Mouse (Mus musculus) limb, embryonic 14.5 days (tissue): ENCODE results near the gene Ntn1. TPM values are rescaled to one million over a fixed set of nuclear protein-coding genes. Genes with fewer than 3 reads are reported as not detected.

ENCODE experiments used
- ATAC-seq: fragments of 200-750 bp; cut with Nextera tagmentation; 2 replicates; pipeline ENCODE4 v1.8.0; 2017; ENCODE audit warnings: low read depth, moderate number of reproducible peaks, moderate TSS enrichment; ENCODE audit not compliant: low FRiP score
- DNase-seq: peaks from one replicate; pipeline ENCODE4 v3.0.0-alpha.2; 2015; ENCODE audit warnings: low spot score
- H3K27ac ChIP-seq: fragments of 300-500 bp; sonication (generic); replicated peaks from 2 replicates; pipeline ENCODE4 v1.5.1; 2014; ENCODE audit warnings: low read depth, mild to moderate bottlenecking, low read length, moderate library complexity, mixed read lengths
- H3K27me3 ChIP-seq: fragments of 300-500 bp; sonication (generic); 2 replicates; pipeline ENCODE4 v1.6.1; 2014; ENCODE audit warnings: low read length, mixed read lengths; ENCODE audit not compliant: control insufficient read depth, insufficient read depth
- H3K36me3 ChIP-seq: fragments of 300-500 bp; sonication (generic); 2 replicates; pipeline ENCODE4 v1.6.1; 2014; ENCODE audit warnings: mild to moderate bottlenecking, low read length, moderate library complexity, mixed read lengths; ENCODE audit not compliant: control insufficient read depth, insufficient read depth
- H3K4me1 ChIP-seq: fragments of 300-500 bp; sonication (generic); 2 replicates; pipeline ENCODE4 v1.6.1; 2014; ENCODE audit warnings: antibody characterized with exemption, low read length, mixed read lengths; ENCODE audit not compliant: control insufficient read depth, insufficient read depth
- H3K4me2 ChIP-seq: fragments of 300-500 bp; sonication (generic); replicated peaks from 2 replicates; pipeline ENCODE4 v1.6.1; 2014; ENCODE audit warnings: low read depth, mild to moderate bottlenecking, low read length, moderate library complexity; ENCODE audit not compliant: severe bottlenecking
- H3K4me3 ChIP-seq: fragments of 300-500 bp; sonication (generic); replicated peaks from 2 replicates; pipeline ENCODE4 v1.5.1; 2014; ENCODE audit warnings: low read length
- H3K9ac ChIP-seq: fragments of 300-500 bp; sonication (generic); 2 replicates; pipeline ENCODE4 v1.6.1; 2014; ENCODE audit warnings: mild to moderate bottlenecking, low read depth, low read length, moderate library complexity; ENCODE audit not compliant: severe bottlenecking
- H3K9me3 ChIP-seq: fragments of 300-500 bp; sonication (generic); 2 replicates; pipeline ENCODE4 v1.6.1; 2016; ENCODE audit warnings: low read length; ENCODE audit not compliant: control insufficient read depth
- POLR2A ChIP-seq: fragments of 200-500 bp; IDR thresholded peaks from 2 replicates; pipeline ENCODE4 v1.8.0; 2012; ENCODE audit warnings: inconsistent platforms, mild to moderate bottlenecking, moderate library complexity, borderline replicate concordance; ENCODE audit not compliant: insufficient read depth, insufficient read length; ENCODE audit errors: extremely low read depth
- WGBS: fragments of 180-500 bp; shearing (Covaris S2); extraction: QIAGEN DNeasy Blood & Tissue Kit; methylation state at CpG from one replicate; pipeline ENCODE4 v1.1.7; 2014; 5-methylcytosine and 5-hydroxymethylcytosine counted together
- polyA plus RNA-seq, 2 experiments: library from polyadenylated mRNA; depleted of rRNA in 1 of 2; stranded (reverse) in 1 of 2; unstranded in 1 of 2; fragments of >200 nt; fragmentation: Nextera tagmentation in 1 of 2; extraction: Ambion mirVana in 1 of 2; gene quantifications; 2 replicates each; pipeline versions ENCODE4 v1.2.1 to v1.2.3; 2012 to 2014

Ntn1 gene
- polyA plus RNA-seq, 2 experiments = 4.7 to 18.5 TPM

GRCm38 (mm10) chr11:68286142-68286808 lies 114.3 kb downstream of the Ntn1 start:
- Histone ChIP-seq H3K4me3 (no peak overlapping the region), H3K4me1 (peaks cover 17% of the 10 kb centered on the region), H3K9me3 (no peaks in the 10 kb centered on the region), H3K9ac (no peak overlapping the region), H3K36me3 (no peaks in the 10 kb centered on the region), H3K27me3 (no peaks in the 10 kb centered on the region), H3K27ac (no peak overlapping the region), H3K4me2 (no peak overlapping the region)
- DNase-seq (no peak), ATAC-seq (no peak)
- no peak for TF ChIP-seq POLR2A
- 53% methylated on average over 10 of the region's 10 CpGs for WGBS

GRCm38 (mm10) chr11:68285754-68286141 lies 114.9 kb downstream of the Ntn1 start:
- no peaks in the 10 kb centered on the region for H3K9me3 ChIP-seq
- H3K9ac ChIP-seq = no peak overlapping the region
- no peak for ATAC-seq
- H3K27ac ChIP-seq = no peak overlapping the region
- H3K4me3 ChIP-seq = no peak overlapping the region
- H3K4me1 ChIP-seq = peaks cover 12% of the 10 kb centered on the region
- no peaks in the 10 kb centered on the region for H3K27me3 ChIP-seq
- H3K4me2 ChIP-seq = no peak overlapping the region
- no peaks in the 10 kb centered on the region for H3K36me3 ChIP-seq
- DNase-seq = no peak
- WGBS = 47% methylated on average over 3 of the region's 3 CpGs
- no peak for TF ChIP-seq POLR2A

GRCm38 (mm10) chr11:68280001-68280510 lies 120.6 kb downstream of the Ntn1 start:
- Histone ChIP-seq H3K4me1 (peaks cover 3% of the 10 kb centered on the region; the same call in 1 of the 2 replicates), H3K9ac (no peak overlapping the region), H3K27me3 (no peaks in the 10 kb centered on the region), H3K36me3 (no peaks in the 10 kb centered on the region), H3K4me2 (no peak overlapping the region), H3K4me3 (no peak overlapping the region), H3K27ac (no peak overlapping the region), H3K9me3 (no peaks in the 10 kb centered on the region)
- no peak for TF ChIP-seq POLR2A
- no peak for ATAC-seq
- 71% methylated on average over 10 of the region's 10 CpGs for WGBS
- DNase-seq = no peak

GRCm38 (mm10) chr11:68276945-68277344 lies 123.7 kb downstream of the Ntn1 start:
- Histone ChIP-seq H3K9ac (no peak overlapping the region), H3K27ac (no peak overlapping the region), H3K27me3 (no peaks in the 10 kb centered on the region), H3K9me3 (no peaks in the 10 kb centered on the region), H3K4me1 (no peaks in the 10 kb centered on the region), H3K4me3 (no peak overlapping the region), H3K36me3 (no peaks in the 10 kb centered on the region), H3K4me2 (no peak overlapping the region)
- WGBS = 32% methylated on average over 6 of the region's 7 CpGs
- no peak for TF ChIP-seq POLR2A
- no peak for DNase-seq
- no peak for ATAC-seq

- Histone ChIP-seq H3K9me3 (no peaks in the 10 kb centered on the region), H3K4me2 (no peak overlapping the region), H3K4me3 (no peak overlapping the region), H3K36me3 (no peaks in the 10 kb centered on the region), H3K4me1 (no peaks in the 10 kb centered on the region), H3K27ac (no peak overlapping the region), H3K9ac (no peak overlapping the region), H3K27me3 (no peaks in the 10 kb centered on the region)
- WGBS = 62% methylated on average over 10 of the region's 10 CpGs
- DNase-seq = no peak
- TF ChIP-seq POLR2A = no peak
- no peak for ATAC-seq
Observed at GRCm38 (mm10) chr11:68274331-68274811, 126.3 kb downstream of the Ntn1 start.
